Comparison of ENCODE assay signal across 21 mouse cellular contexts in the genomic region with DNA sequence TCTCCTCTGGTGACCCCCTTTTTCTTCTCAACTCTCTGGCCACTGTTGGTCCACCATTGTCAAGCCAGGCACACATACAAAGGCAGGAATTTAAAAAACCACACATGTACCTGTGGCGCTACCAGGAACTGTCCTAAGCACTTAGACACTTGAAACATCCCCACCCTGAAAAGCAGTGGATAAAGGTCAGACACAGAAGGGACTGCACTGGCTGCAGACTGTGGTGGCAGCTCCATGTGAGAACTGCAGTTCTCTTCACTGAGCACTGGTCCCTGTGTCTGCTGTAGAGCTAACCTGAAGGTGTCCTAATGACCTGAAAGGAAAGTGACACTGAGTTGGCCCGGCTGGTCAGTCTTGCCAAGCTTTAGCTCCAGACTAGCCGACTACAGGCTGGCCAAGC. TPM values are rescaled to one million over a fixed set of nuclear protein-coding genes. Genes with fewer than 3 reads are reported as not detected.
DNase-seq lines count a peak whose midpoint lies in the region; ATAC-seq and TF ChIP-seq lines count a peak whose summit lies in the region.
"Had no signal": no experiment of that assay in that cellular context is flagged by ENCODE, and none has a peak within 500 bp of the region (broad histone marks: within the 10 kb centered on the region; RNA-seq: fewer than 3 reads in every experiment).

No protein-coding gene starts in this region.

- peak; percentile 19 for ATAC-seq in lung, postnatal 0 days
- no peak for ATAC-seq in activated CD4-positive, CD25-positive, alpha-beta regulatory T cell, adult 4 months
- ATAC-seq: forebrain, embryonic 16.5 days had no signal

- no peaks in the 10 kb centered on the region for H3K36me3 ChIP-seq in lung, postnatal 0 days (ENCODE audit: insufficient read depth, low read length)
- H3K36me3 ChIP-seq: forebrain, embryonic 10.5 days; hindbrain, embryonic 13.5 days; limb, embryonic 13.5 days; lung, embryonic 15.5 days; neural tube, embryonic 15.5 days had no signal

- 62% methylated on average over 3 of the region's 3 CpGs for WGBS in lung, postnatal 0 days

- DNase-seq in adrenal gland, postnatal 10 days, result peak; percentile 15
- DNase-seq in adrenal gland, adult 2 months, result no peak
- DNase-seq in heart, adult 11 months, result peak; percentile 40
- no peak for DNase-seq in heart, adult 18-20 months
- DNase-seq in lung, postnatal 0 days (ENCODE audit: low spot score), result peak; percentile 19
- no peak for DNase-seq in lung, postnatal 36 days
- DNase-seq: gastrocnemius, postnatal 14 days; heart, postnatal 36 days; kidney, adult 8-10 months; kidney, postnatal 10 days; right cerebral cortex, adult 18-20 months; thymus, postnatal 36 days had no signal

- TF ChIP-seq EP300 in lung, postnatal 0 days (IDR thresholded peaks at IDR 0.05), result no peak

- TF ChIP-seq CTCF in lung, postnatal 0 days (IDR thresholded peaks at IDR 0.05), result no peak

- no peaks in the 10 kb centered on the region for H3K9me3 ChIP-seq in lung, postnatal 0 days (ENCODE audit: low read length)
- H3K9me3 ChIP-seq: forebrain, embryonic 10.5 days; hindbrain, embryonic 13.5 days; limb, embryonic 13.5 days; lung, embryonic 15.5 days; neural tube, embryonic 15.5 days had no signal

- no peaks in the 10 kb centered on the region for H3K4me1 ChIP-seq in lung, postnatal 0 days (ENCODE audit: insufficient read depth, low read depth, low read length)
- H3K4me1 ChIP-seq: limb, embryonic 13.5 days; lung, embryonic 15.5 days; neural tube, embryonic 15.5 days had no signal

- no peak overlapping the region for H3K9ac ChIP-seq in lung, postnatal 0 days (replicated peaks; ENCODE audit: low read depth)
- H3K9ac ChIP-seq: hindbrain, embryonic 13.5 days; limb, embryonic 13.5 days; liver, embryonic 14.5 days; lung, embryonic 15.5 days; neural tube, embryonic 15.5 days had no signal

- H3K4me3 ChIP-seq in lung, postnatal 0 days (ENCODE audit: low read depth, low read length), result no peak overlapping the region
- H3K4me3 ChIP-seq: forebrain, embryonic 10.5 days; hindbrain, embryonic 13.5 days; limb, embryonic 13.5 days; lung, embryonic 15.5 days; neural tube, embryonic 15.5 days had no signal

- H3K27ac ChIP-seq in lung, postnatal 0 days (ENCODE audit: low read length), result peak overlapping the region; percentile 76
- H3K27ac ChIP-seq: forebrain, embryonic 10.5 days; hindbrain, embryonic 13.5 days; limb, embryonic 13.5 days; liver, embryonic 14.5 days; lung, embryonic 15.5 days; neural tube, embryonic 15.5 days had no signal

- H3K4me2 ChIP-seq in lung, postnatal 0 days (replicated peaks; ENCODE audit: low read depth, low read length), result no peak overlapping the region
- H3K4me2 ChIP-seq: hindbrain, embryonic 13.5 days; limb, embryonic 13.5 days; lung, embryonic 15.5 days; midbrain, embryonic 11.5 days; neural tube, embryonic 15.5 days had no signal

- no peaks in the 10 kb centered on the region for H3K27me3 ChIP-seq in lung, postnatal 0 days (replicated peaks; ENCODE audit: insufficient read depth, low read length)
- H3K27me3 ChIP-seq: limb, embryonic 13.5 days; lung, embryonic 15.5 days; neural tube, embryonic 15.5 days had no signal

RNA-seq across cellular contexts. Expression of a gene that starts 15.5 kb away (rescaled TPM):
- total RNA-seq in adrenal gland, postnatal 10 days (2021), result 10 to 100 TPM; 30.9 to 35.1 TPM
- 10 to 100 TPM; 32.7 to 35.2 TPM for total RNA-seq in adrenal gland, adult 2 months (2021)
- 2.8 and 3.0 TPM in 2 replicates for polyA plus RNA-seq in adrenal gland, adult 2 months (2012; rRNA removed)
- 10 to 100 TPM; 19.8 to 22.5 TPM for total RNA-seq in heart, adult 18-20 months (2021)
- 24.0 and 25.3 TPM in 2 replicates for polyA plus RNA-seq in lung, postnatal 0 days (2015; fragmentation: Nextera tagmentation; extraction: Ambion mirVana)
- polyA plus RNA-seq in activated CD4-positive, CD25-positive, alpha-beta regulatory T cell, adult 4 months (2017; shearing (Covaris generic)), result 10 to 100 TPM; 88.0 to 94.9 TPM

RNA-seq across cellular contexts. Expression of a gene that starts 46.6 kb away (rescaled TPM):
- 100 to 1,000 TPM in 1 of 2 experiments, 10 to 100 TPM in 1; 84.7 to 117 TPM for total RNA-seq in adrenal gland, postnatal 10 days (2021)
- total RNA-seq in adrenal gland, adult 2 months (2021), result 10 to 100 TPM; 72.0 to 96.9 TPM
- 22.8 and 24.3 TPM in 2 replicates for polyA plus RNA-seq in adrenal gland, adult 2 months (2012; rRNA removed)
- total RNA-seq in heart, adult 18-20 months (2021), result 10 to 100 TPM; 27.0 to 31.5 TPM
- polyA plus RNA-seq in lung, postnatal 0 days (2015; fragmentation: Nextera tagmentation; extraction: Ambion mirVana), result 44.2 and 44.9 TPM in 2 replicates
- 10 to 100 TPM; 31.1 to 33.0 TPM for polyA plus RNA-seq in activated CD4-positive, CD25-positive, alpha-beta regulatory T cell, adult 4 months (2017; shearing (Covaris generic))

Comparison
In these comparisons a context has a peak if more than half of its experiments do, and no peak if none do; other contexts are left out.
1. DNase-seq: peak in adrenal gland, postnatal 10 days (single experiment), heart, adult 11 months (single experiment) and lung, postnatal 0 days (single experiment); none in adrenal gland, adult 2 months (single experiment), heart, adult 18-20 months (0 of 2) and lung, postnatal 36 days (single experiment).